Mouse (Mus musculus) heart, adult 2 months (tissue): ENCODE results near the gene Amhr2.

Experiments
- CTCF ChIP-seq: fragments of 200-600 bp; IDR thresholded peaks from 2 replicates; pipeline ENCODE4 v1.8.1; 2022; ENCODE audit warnings: antibody characterized with exemption, mild to moderate bottlenecking, moderate library complexity
- POLR2A ChIP-seq: fragments of 200-500 bp; IDR thresholded peaks from 2 replicates; pipeline ENCODE4 v1.6.1; 2011; ENCODE audit warnings: mild to moderate bottlenecking, low read depth, low read length, control low read depth; ENCODE audit not compliant: insufficient read depth

DNA sequence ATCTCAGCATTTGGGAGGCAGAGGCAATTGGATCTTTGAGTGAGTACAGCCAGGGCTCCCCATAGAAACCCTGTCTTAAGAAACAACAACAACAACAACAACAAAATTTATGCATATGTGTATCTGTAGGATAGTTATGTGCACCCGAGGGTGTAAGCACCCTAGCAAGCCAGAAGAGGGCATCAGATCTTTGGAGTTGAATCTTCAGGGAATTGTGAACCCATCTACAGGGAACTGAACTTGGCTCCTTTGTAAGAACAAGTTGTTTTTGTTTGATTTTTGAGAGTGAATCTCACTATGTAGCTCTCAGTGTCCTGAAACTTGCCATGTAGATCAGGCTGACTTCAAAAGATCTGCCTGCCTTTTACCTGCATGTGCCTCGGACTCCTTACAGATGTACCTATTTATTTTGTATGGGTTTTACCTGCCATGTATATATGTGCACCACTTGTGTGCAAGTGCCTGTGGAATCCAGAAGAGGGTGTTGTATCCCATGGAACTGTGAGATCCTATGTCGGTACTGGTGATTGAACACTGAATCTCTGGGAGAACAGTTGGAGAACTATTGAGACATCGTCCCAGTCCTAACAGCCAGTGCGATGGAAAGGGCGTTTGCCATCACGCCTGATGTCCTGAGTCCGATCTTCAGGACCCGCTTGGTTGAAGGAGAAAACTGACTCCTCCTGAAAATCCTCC lies 23.7 kb downstream of the Amhr2 start:
- TF ChIP-seq POLR2A (no peak), CTCF (0 out of 2 replicates have a peak, but pooled peaks have one; percentile 6)
